Mouse (Mus musculus) erythroblast, embryonic 14.5 days (primary cell): Measurements from ENCODE around the gene Trabd2b. TPM values are rescaled to one million over a fixed set of nuclear protein-coding genes. Genes with fewer than 3 reads are reported as not detected.
A peak's percentile ranks its signal among the peaks of the same experiment; 100 is the strongest.

Experiments
- H3K27me3 ChIP-seq: 2 replicates; pipeline ENCODE4 v1.6.1; 2012; ENCODE audit warnings: inconsistent platforms; ENCODE audit not compliant: control insufficient read depth
- H3K36me3 ChIP-seq: 2 replicates; pipeline ENCODE4 v1.6.1; 2012; ENCODE audit warnings: mild to moderate bottlenecking, inconsistent platforms; ENCODE audit not compliant: control insufficient read depth
- H3K4me1 ChIP-seq: 2 replicates; pipeline ENCODE4 v1.6.1; 2012; ENCODE audit warnings: inconsistent platforms; ENCODE audit not compliant: control insufficient read depth
- H3K4me3 ChIP-seq: replicated peaks from 2 replicates; pipeline ENCODE3; 2012; ENCODE audit warnings: moderate library complexity, mild to moderate bottlenecking, inconsistent platforms
- H3K9me3 ChIP-seq: 2 replicates; pipeline ENCODE4 v1.6.1; 2012; ENCODE audit warnings: low read length, inconsistent platforms, mixed read lengths; ENCODE audit not compliant: control insufficient read depth
- GATA1 ChIP-seq: IDR thresholded peaks from 2 replicates; pipeline ENCODE4 v1.6.1; 2012; ENCODE audit warnings: low read length, inconsistent platforms, mixed read lengths
- TAL1 ChIP-seq: IDR thresholded peaks from 3 replicates; pipeline ENCODE4 v1.6.1; 2012; ENCODE audit warnings: low read length, inconsistent platforms, mixed read lengths
- polyA plus RNA-seq: library from polyadenylated mRNA; stranded (reverse); fragments of >175 nt; gene quantifications from 2 replicates; pipeline ENCODE4 v1.2.3, GENCODE M21; 2012

Trabd2b gene
- polyA plus RNA-seq, result not detected in 2 replicates

DNA sequence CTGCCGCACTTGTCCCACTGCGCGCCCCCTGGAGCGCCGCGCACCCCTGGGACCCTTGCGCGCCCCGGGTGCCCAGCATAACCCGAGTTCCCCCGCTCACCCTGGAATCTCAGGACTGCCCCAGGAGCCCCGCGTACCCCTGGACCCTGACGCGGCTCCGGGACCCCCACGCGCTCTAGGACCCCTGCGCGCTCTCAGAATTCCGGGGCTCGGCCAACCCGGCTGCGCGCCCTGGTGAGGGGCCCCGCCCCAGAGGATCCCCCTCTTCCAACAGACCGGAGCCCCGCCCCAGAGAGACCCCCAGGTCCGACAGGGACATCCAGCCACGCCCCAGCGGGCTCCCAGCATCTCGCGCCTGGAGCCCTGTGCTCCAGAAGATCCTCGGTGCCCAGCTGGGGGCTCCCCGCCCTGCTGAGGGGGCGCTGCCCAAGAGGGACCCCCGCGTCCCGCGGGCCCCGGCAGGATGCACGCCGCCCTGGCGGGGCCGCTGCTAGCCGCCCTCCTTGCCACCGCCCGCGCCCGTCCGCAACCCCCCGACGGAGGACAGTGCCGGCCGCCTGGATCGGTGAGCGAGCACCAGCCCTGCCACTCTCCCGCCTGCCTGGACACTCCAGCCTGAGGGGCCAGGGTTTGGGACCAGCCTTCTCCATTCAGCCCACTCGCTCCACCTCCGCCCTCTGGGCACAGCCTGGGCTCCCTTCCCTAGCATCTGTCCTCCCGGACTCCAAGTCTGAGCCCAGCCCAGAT is at the start of gene Trabd2b:
Trabd2b (plus strand) TSS at position 370 of the 747 bp plus-strand sequence.
- H3K9me3 ChIP-seq, result no peaks in the 10 kb centered on the region
- no peaks in the 10 kb centered on the region for H3K4me1 ChIP-seq
- H3K27me3 ChIP-seq, result peaks cover 43% of the 10 kb centered on the region
- TF ChIP-seq TAL1, result no peak
- TF ChIP-seq GATA1, result no peak
- H3K36me3 ChIP-seq, result no peaks in the 10 kb centered on the region
- peak within 1 kb of the TSS; percentile 18 for H3K4me3 ChIP-seq

DNA sequence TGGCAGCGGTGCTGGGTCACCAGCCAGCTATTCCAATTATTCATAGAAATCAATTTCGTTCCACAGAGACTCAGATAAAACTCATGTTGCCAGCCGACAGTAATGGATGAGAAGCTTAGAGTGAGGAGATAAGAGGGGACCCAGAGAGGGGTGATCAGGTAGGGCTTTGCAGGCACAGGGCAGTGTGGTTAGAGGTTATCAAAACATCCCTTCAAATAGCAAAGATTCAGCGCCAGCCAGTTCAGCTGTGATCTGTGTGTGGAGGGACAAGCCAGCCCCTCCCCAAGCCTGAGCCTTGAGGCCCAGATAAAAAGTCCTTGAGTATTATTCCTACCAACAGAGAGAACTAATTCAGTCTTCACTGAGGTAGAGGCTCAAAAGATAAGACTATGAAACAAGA is 49.1 kb upstream of the Trabd2b start:
- TF ChIP-seq TAL1 (no peak), GATA1 (no peak)
- Histone ChIP-seq H3K36me3 (no peaks in the 10 kb centered on the region), H3K27me3 (no peaks in the 10 kb centered on the region), H3K4me1 (no peaks in the 10 kb centered on the region), H3K4me3 (no peak overlapping the region), H3K9me3 (no peaks in the 10 kb centered on the region)

DNA sequence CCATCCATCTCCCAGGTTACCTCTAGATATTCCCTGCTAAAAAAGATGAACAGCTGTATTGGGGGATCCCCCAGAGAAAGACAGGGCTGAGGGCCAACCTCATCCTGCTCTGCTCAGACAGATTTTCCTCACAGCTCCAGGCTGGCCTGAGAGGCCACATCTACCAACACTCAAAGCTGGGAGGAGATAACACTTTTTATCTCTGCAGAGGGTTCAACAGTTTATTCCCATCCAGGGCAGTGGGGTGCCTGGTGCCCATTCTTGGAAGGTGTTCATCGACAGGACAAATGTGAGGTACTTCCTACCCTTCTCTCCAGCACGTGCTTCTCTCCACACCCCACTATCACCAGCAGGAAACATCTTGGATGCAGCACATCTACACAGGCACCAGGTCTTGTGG is 47.6 kb upstream of the Trabd2b start:
- no peak overlapping the region for H3K4me3 ChIP-seq
- H3K27me3 ChIP-seq, result no peaks in the 10 kb centered on the region
- H3K9me3 ChIP-seq, result no peaks in the 10 kb centered on the region
- TF ChIP-seq GATA1, result no peak
- TF ChIP-seq TAL1, result no peak
- no peaks in the 10 kb centered on the region for H3K36me3 ChIP-seq
- no peaks in the 10 kb centered on the region for H3K4me1 ChIP-seq

DNA sequence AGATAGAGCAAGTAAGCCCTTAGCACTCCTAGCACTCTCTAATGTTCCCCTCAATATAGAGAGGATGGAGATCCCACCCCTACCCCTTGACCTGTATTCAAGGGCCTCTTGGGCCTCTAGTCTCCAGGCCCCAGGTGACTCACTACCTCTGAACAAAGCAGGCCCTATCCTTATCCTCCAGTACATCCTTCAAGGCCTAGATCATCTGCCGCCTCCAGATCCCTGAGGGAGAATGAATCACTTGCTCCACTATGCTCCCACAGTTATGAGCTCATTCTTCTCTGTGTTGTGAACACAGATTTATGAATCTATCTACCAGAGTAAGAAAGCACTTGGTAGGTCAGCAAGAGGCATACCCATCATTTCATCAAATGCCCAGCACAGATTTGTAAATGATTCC is 46.7 kb upstream of the Trabd2b start:
- H3K9me3 ChIP-seq, result no peaks in the 10 kb centered on the region
- no peaks in the 10 kb centered on the region for H3K36me3 ChIP-seq
- H3K4me3 ChIP-seq, result no peak overlapping the region
- no peaks in the 10 kb centered on the region for H3K4me1 ChIP-seq
- no peaks in the 10 kb centered on the region for H3K27me3 ChIP-seq
- TF ChIP-seq GATA1, result no peak

DNA sequence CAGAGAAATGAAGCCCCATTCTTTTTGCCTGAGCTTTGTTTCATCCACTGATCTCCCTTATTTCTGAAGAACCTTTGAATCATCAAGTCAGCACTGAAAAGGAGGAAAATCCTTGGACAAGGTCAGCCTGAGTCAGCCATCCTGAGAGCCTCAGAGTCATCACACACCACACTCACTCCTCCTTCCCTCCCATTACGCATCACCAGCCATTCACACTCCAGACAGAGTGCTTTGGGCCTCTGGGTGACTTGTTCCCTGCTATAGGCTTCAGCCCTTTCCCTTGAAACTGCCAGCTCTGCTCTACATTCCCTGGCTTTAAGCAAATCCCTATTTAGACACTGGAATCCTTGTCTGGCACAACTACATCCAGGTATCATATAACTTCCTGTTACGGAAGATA is 45.2 kb upstream of the Trabd2b start:
- H3K4me1 ChIP-seq, result no peaks in the 10 kb centered on the region
- no peaks in the 10 kb centered on the region for H3K27me3 ChIP-seq
- no peak overlapping the region for H3K4me3 ChIP-seq
- no peaks in the 10 kb centered on the region for H3K36me3 ChIP-seq
- no peaks in the 10 kb centered on the region for H3K9me3 ChIP-seq
- TF ChIP-seq TAL1 (no peak), GATA1 (no peak)

DNA sequence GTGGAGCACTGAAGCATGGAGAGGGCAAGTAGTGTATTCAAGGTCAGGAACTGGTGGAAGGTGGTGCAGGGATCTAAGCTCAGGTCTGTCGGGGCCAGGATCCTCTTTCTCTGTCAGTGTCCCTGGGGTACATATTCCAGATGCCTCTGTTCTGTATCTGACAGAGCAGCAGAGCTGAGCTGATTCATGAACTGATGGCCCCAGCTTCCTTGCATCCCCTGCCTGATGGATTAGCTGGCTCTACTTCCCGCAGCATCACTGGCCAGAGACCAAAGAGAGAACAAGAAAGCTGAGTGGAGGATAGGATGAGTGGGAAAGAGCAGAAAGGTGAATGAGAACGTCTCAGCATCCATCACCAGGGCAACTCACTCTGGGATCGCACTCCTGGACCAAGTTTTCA is 41.5 kb upstream of the Trabd2b start:
- no peaks in the 10 kb centered on the region for H3K36me3 ChIP-seq
- H3K4me3 ChIP-seq, result no peak overlapping the region
- no peaks in the 10 kb centered on the region for H3K27me3 ChIP-seq
- H3K4me1 ChIP-seq, result no peaks in the 10 kb centered on the region
- no peaks in the 10 kb centered on the region for H3K9me3 ChIP-seq
- TF ChIP-seq GATA1 (no peak), TAL1 (no peak)

DNA sequence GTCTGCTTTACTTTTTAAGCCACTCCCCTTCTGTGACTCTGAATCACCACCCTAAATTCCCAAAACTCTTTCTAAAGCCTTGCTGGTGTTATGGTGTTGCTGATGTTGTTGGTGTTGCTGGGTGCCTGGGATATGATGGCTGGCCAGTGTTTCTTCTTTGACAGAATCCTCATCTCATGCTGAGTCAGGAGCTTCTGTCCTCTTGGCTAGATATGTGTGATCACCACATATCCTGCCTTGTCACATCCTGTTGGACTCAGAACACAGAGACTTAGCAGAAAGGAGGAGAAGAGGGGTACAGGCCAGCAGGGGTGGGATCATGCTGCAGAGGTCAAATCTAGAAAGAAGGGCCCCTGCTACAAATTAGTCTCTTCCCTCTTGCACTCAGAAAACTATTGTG is 40.9 kb upstream of the Trabd2b start:
- no peaks in the 10 kb centered on the region for H3K4me1 ChIP-seq
- no peak for TF ChIP-seq TAL1
- TF ChIP-seq GATA1, result no peak
- H3K27me3 ChIP-seq, result no peaks in the 10 kb centered on the region
- no peak overlapping the region for H3K4me3 ChIP-seq
- no peaks in the 10 kb centered on the region for H3K36me3 ChIP-seq
- H3K9me3 ChIP-seq, result no peaks in the 10 kb centered on the region

DNA sequence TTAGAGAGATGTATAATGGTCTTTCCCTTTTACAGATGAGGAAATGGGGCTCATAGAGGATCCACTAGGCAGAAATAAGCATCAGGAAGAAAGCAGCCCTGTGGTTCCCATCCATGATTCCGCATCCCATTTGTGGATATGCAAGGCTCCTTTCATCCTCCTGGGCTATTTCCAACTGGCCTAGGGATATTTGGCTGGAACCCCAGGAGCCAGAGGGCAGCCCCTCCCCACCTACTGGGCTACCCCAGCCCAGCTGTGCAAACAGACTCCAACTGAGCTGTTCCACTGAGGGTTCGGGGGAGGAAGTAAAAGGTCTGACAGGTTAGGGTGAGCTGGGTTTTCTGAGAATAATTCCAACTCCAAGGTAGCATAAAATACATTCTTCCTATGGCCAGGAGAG is 39.5 kb upstream of the Trabd2b start:
- H3K4me1 ChIP-seq, result no peaks in the 10 kb centered on the region
- no peaks in the 10 kb centered on the region for H3K36me3 ChIP-seq
- no peak overlapping the region for H3K4me3 ChIP-seq
- H3K27me3 ChIP-seq, result no peaks in the 10 kb centered on the region
- TF ChIP-seq GATA1, result no peak
- no peak for TF ChIP-seq TAL1
- no peaks in the 10 kb centered on the region for H3K9me3 ChIP-seq

DNA sequence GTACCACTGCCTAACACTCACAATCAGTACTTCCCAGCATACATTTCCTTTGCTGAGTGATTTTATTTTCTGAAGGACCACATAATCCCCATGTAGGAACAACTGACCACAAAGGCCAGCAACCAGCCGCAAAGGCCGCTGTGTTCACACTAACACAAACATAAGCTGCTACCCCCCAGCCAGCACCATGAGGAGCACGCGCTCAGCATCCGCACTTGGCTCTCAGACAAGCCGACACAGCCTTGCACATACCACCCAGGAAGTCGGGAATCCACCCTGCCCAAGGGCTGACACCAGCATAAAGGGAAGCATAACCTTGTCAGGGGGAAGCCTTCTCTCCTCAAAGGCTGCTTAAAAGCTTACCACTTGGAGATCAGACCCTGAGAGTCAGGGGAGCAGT is 38.7 kb upstream of the Trabd2b start:
- TF ChIP-seq TAL1, result no peak
- TF ChIP-seq GATA1, result no peak
- no peaks in the 10 kb centered on the region for H3K9me3 ChIP-seq

DNA sequence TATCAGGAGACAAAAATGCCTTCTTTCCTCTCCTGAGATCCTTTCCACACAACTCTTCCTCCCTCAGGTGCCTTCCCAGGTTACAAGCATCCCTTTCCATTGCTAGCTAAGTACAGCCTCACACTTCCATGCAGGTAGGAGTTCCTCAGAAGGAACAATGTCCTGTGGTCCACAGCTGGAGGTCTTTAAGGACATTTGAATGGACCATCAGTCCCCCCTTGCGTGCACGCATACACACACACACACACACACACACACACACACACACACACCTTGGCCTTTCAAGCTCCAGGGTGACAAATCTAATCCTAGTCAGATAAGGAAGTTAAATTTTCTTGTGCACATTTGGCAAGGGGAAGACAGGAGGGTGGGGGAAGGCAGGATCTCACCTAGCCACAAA is 36.9 kb upstream of the Trabd2b start:
- Histone ChIP-seq H3K4me3 (no peak overlapping the region), H3K4me1 (no peaks in the 10 kb centered on the region), H3K9me3 (no peaks in the 10 kb centered on the region), H3K27me3 (no peaks in the 10 kb centered on the region), H3K36me3 (no peaks in the 10 kb centered on the region)
- TF ChIP-seq GATA1 (no peak), TAL1 (no peak)

More for the DNA sequence above, 38.7 kb upstream of the Trabd2b start:
- Histone ChIP-seq H3K4me3 (no peak overlapping the region), H3K36me3 (no peaks in the 10 kb centered on the region), H3K27me3 (no peaks in the 10 kb centered on the region), H3K4me1 (no peaks in the 10 kb centered on the region)
